ENCODE assay signal across 13 mouse cellular contexts in the genomic region with DNA sequence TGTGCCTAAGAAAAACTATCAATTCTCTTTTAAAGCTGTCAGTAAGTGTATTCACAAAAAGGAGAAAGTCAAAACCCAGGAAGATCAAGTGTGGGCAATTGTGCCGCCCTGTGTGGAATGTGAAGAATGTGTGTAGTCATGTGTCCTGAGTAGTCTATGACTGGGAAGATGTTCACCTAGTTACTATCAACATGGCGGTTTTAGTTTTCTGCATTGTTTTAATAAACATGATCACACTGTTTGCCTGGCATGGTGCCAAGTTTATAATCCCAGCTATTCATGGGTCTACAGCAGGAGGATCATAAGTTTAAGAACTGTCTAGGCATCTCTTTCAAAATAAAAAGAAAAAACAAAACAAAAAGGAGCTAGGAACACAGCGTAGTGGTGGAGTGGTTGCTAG.
A peak's percentile ranks its signal among the peaks of the same experiment; 100 is the strongest.
DNase-seq lines count a peak whose midpoint lies in the region; ATAC-seq and TF ChIP-seq lines count a peak whose summit lies in the region.
"Had no signal": no experiment of that assay in that cellular context is flagged by ENCODE, and none has a peak within 500 bp of the region (broad histone marks: within the 10 kb centered on the region; RNA-seq: fewer than 3 reads in every experiment).

No protein-coding gene starts in this region.

- H3K9ac ChIP-seq in heart, embryonic 11.5 days (ENCODE audit: low read depth, low read length): no peak overlapping the region
- no peak overlapping the region for H3K9ac ChIP-seq in lung, postnatal 0 days (replicated peaks; ENCODE audit: low read depth)
- H3K9ac ChIP-seq: intestine, embryonic 15.5 days; limb, embryonic 13.5 days had no signal

- no peak for TF ChIP-seq CTCF in lung, postnatal 0 days (IDR thresholded peaks at IDR 0.05)
- no peak for TF ChIP-seq CTCF in lung, adult 2 months (IDR thresholded peaks at IDR 0.05; ENCODE audit: insufficient read depth, low read length)
- no peak for TF ChIP-seq CTCF in brain, embryonic 14.5 days (IDR thresholded peaks at IDR 0.05; ENCODE audit: borderline replicate concordance, extremely low read depth, insufficient read depth, insufficient read length)

- H3K4me3 ChIP-seq in heart, embryonic 11.5 days (ENCODE audit: low read depth, low read length): no peak overlapping the region
- H3K4me3 ChIP-seq in lung, postnatal 0 days (ENCODE audit: low read depth, low read length): no peak overlapping the region
- H3K4me3 ChIP-seq in lung, adult 2 months (replicated peaks; ENCODE audit: extremely low read depth, low read depth, low read length): no peak overlapping the region
- H3K4me3 ChIP-seq: intestine, embryonic 15.5 days; limb, embryonic 13.5 days; megakaryocyte, embryonic 14.5 days had no signal

- H3K27ac ChIP-seq in heart, embryonic 11.5 days (ENCODE audit: low read depth, low read length): no peak overlapping the region
- H3K27ac ChIP-seq in lung, postnatal 0 days (ENCODE audit: low read length): no peak overlapping the region
- H3K27ac ChIP-seq: intestine, embryonic 15.5 days; limb, embryonic 13.5 days had no signal

- TF ChIP-seq POLR2A in lung, adult 2 months (IDR thresholded peaks at IDR 0.05; ENCODE audit: borderline replicate concordance, extremely low read depth, low read depth, low read length): no peak
- TF ChIP-seq POLR2A in brain, embryonic 14.5 days (IDR thresholded peaks at IDR 0.05; ENCODE audit: borderline replicate concordance, extremely low read depth, insufficient read depth, insufficient read length, poor library complexity, severe bottlenecking): no peak

- H3K9me3 ChIP-seq in heart, embryonic 11.5 days (replicated peaks; ENCODE audit: control insufficient read depth, low read length): no peaks in the 10 kb centered on the region
- no peaks in the 10 kb centered on the region for H3K9me3 ChIP-seq in lung, postnatal 0 days (ENCODE audit: low read length)
- H3K9me3 ChIP-seq: intestine, embryonic 15.5 days; limb, embryonic 13.5 days; megakaryocyte, embryonic 14.5 days had no signal

- intact Hi-C loops in heart, postnatal 10 days (cut with DNase I): no loop called here

- WGBS in heart, embryonic 11.5 days (ENCODE audit: insufficient replicate concordance): 48% methylated on average over 3 of the region's 3 CpGs
- WGBS in lung, postnatal 0 days: 55% methylated on average over 3 of the region's 3 CpGs
- whole genome bisulfite sequencing in lung, adult 2 months: 41% methylated on average over 3 of the region's 3 CpGs

- H3K4me1 ChIP-seq in heart, embryonic 11.5 days (ENCODE audit: control insufficient read depth, insufficient read depth, low read length): 0 out of 2 replicates have a peak, but pooled peaks cover 4% of the 10 kb centered on the region
- no peaks in the 10 kb centered on the region for H3K4me1 ChIP-seq in lung, postnatal 0 days (ENCODE audit: insufficient read depth, low read depth, low read length)
- peaks cover 4% of the 10 kb centered on the region for H3K4me1 ChIP-seq in lung, adult 2 months (ENCODE audit: control insufficient read depth, insufficient read depth, low read length)
- H3K4me1 ChIP-seq: intestine, embryonic 15.5 days; limb, embryonic 13.5 days had no signal

- TF ChIP-seq EP300 in lung, postnatal 0 days (IDR thresholded peaks at IDR 0.05): 0 out of 2 replicates have a peak, but pooled peaks have one; percentile 21

- no peaks in the 10 kb centered on the region for H3K36me3 ChIP-seq in heart, embryonic 11.5 days (ENCODE audit: control insufficient read depth, insufficient read depth, low read length)
- no peaks in the 10 kb centered on the region for H3K36me3 ChIP-seq in lung, postnatal 0 days (ENCODE audit: insufficient read depth, low read length)
- H3K36me3 ChIP-seq: intestine, embryonic 15.5 days; limb, embryonic 13.5 days had no signal

- peak; percentile 16 to 33 for DNase-seq in heart, postnatal 10 days
- DNase-seq in lung, postnatal 0 days (ENCODE audit: low spot score): peak; percentile 33
- no peak for DNase-seq in lung, adult 2 months
- DNase-seq in Muller cell, postnatal 12 days (ENCODE audit: inconsistent ontology term): peak; percentile 72
- peak; percentile 24 for DNase-seq in brain, embryonic 14.5 days (ENCODE audit: low read depth)
- no peak for DNase-seq in adrenal gland, postnatal 25 days
- DNase-seq: adrenal gland, adult 8-10 months; heart, adult 11 months; right cerebral cortex, postnatal 4 days had no signal

- no peak for ATAC-seq in heart, embryonic 11.5 days (replicated peaks; ENCODE audit: insufficient number of reproducible peaks, low FRiP score, low TSS enrichment)
- ATAC-seq in lung, postnatal 0 days: peak; percentile 40; the same call in 1 of the 2 replicates
- ATAC-seq: intestine, embryonic 15.5 days had no signal

- H3K4me2 ChIP-seq in heart, embryonic 11.5 days: no peak overlapping the region
- H3K4me2 ChIP-seq in lung, postnatal 0 days (replicated peaks; ENCODE audit: low read depth, low read length): no peak overlapping the region
- H3K4me2 ChIP-seq: intestine, embryonic 15.5 days; limb, embryonic 13.5 days had no signal

- no peaks in the 10 kb centered on the region for H3K27me3 ChIP-seq in heart, embryonic 11.5 days (ENCODE audit: control insufficient read depth, insufficient read depth, low read length)
- no peaks in the 10 kb centered on the region for H3K27me3 ChIP-seq in lung, postnatal 0 days (replicated peaks; ENCODE audit: insufficient read depth, low read length)
- H3K27me3 ChIP-seq: intestine, embryonic 15.5 days; limb, embryonic 13.5 days; megakaryocyte, embryonic 14.5 days had no signal

Comparison
In these comparisons a context has a peak if more than half of its experiments do, and no peak if none do; other contexts are left out.
1. DNase-seq: peak in heart, postnatal 10 days (2 of 2), lung, postnatal 0 days (single experiment), Muller cell, postnatal 12 days (single experiment) and brain, embryonic 14.5 days (single experiment); none in lung, adult 2 months (single experiment) and adrenal gland, postnatal 25 days (single experiment).